Mouse (Mus musculus) layer of hippocampus, adult 2 months (tissue): ENCODE results near the gene Fli1. TPM values are rescaled to one million over a fixed set of nuclear protein-coding genes. Genes with fewer than 3 reads are reported as not detected.

Experiments used
- DNase-seq, 2 experiments: peaks; one replicate each; pipeline ENCODE4 v3.0.0; 2022; ENCODE audit warnings: low spot score in 2 of 2
- H3K27ac ChIP-seq: fragments of 200-600 bp; 2 replicates; pipeline ENCODE4 v1.8.1; 2022
- H3K4me3 ChIP-seq: fragments of 200-600 bp; 2 replicates; pipeline ENCODE4 v1.8.1; 2022; ENCODE audit warnings: mild to moderate bottlenecking
- CTCF ChIP-seq: fragments of 200-600 bp; conservative IDR thresholded peaks from 2 replicates; pipeline ENCODE4 v1.8.1; 2022; ENCODE audit warnings: antibody characterized with exemption, mild to moderate bottlenecking, moderate library complexity
- long read RNA-seq, 2 experiments: library from polyadenylated mRNA; stranded (forward); transcript quantifications; one replicate each; pipeline ENCODE4 v2.0.0; 2021; ENCODE audit warnings: borderline mapping rate in 2 of 2
- total RNA-seq, 2 experiments: library from RNA; stranded (reverse); gene quantifications; 2 replicates each; pipeline ENCODE4 v1.2.3; 2021

Gene Fli1
- total RNA-seq: 1 to 10 TPM; 4.0 to 4.3 TPM
- long read RNA-seq, experiment 1, partial matches to known transcripts: 2 of 4 reads
- long read RNA-seq, experiment 1, other reads (novel, unspliced or antisense): 0 of 4 reads
- long read RNA-seq, experiment 2, partial matches to known transcripts: 0 of 3 reads
- long read RNA-seq, experiment 2, other reads (novel, unspliced or antisense): 0 of 3 reads

GRCm38 (mm10) chr9:32542212-32543039 is at the start of gene Fli1:
Fli1 (minus strand) TSS chr9:32542861.
- no peak for TF ChIP-seq CTCF
- no peak for DNase-seq
- peak within 1 kb of the TSS; percentile 68 for H3K27ac ChIP-seq

GRCm38 (mm10) chr9:32591732-32592582 is 49.3 kb upstream of the Fli1 start:
- H3K27ac ChIP-seq: peak overlapping the region; percentile 59

More at GRCm38 (mm10) chr9:32542212-32543039, at the start of gene Fli1:
- H3K4me3 ChIP-seq: peak within 1 kb of the TSS; percentile 58

GRCm38 (mm10) chr9:32590571-32590970 is 47.9 kb upstream of the Fli1 start:
- no peak for DNase-seq
- no peak overlapping the region for H3K27ac ChIP-seq
- no peak overlapping the region for H3K4me3 ChIP-seq
- no peak for TF ChIP-seq CTCF

More at GRCm38 (mm10) chr9:32591732-32592582, 49.3 kb upstream of the Fli1 start:
- DNase-seq: peak; percentile 60 to 71
- H3K4me3 ChIP-seq: peak overlapping the region; percentile 8; the same call in 1 of the 2 replicates
- peak; percentile 95 for TF ChIP-seq CTCF

GRCm38 (mm10) chr9:32589900-32590299 is 47.2 kb upstream of the Fli1 start:
- H3K27ac ChIP-seq: no peak overlapping the region
- peak; percentile 74 to 86 for DNase-seq
- TF ChIP-seq CTCF: peak; percentile 94
- no peak overlapping the region for H3K4me3 ChIP-seq

- no peak overlapping the region for H3K27ac ChIP-seq
- peak in 1 of 2 experiments; percentile 14 for DNase-seq
- TF ChIP-seq CTCF: peak; percentile 73
- H3K4me3 ChIP-seq: no peak overlapping the region
These were observed 42.7 kb upstream of the Fli1 start for GRCm38 (mm10) chr9:32585357-32585756.

GRCm38 (mm10) chr9:32583905-32584304 is 41.2 kb upstream of the Fli1 start:
- no peak for TF ChIP-seq CTCF
- no peak for DNase-seq
- no peak overlapping the region for H3K27ac ChIP-seq
- no peak overlapping the region for H3K4me3 ChIP-seq

GRCm38 (mm10) chr9:32581851-32582573 is 39.4 kb upstream of the Fli1 start:
- no peak overlapping the region for H3K4me3 ChIP-seq
- no peak overlapping the region for H3K27ac ChIP-seq
- 0 out of 2 replicates have a peak, but pooled peaks have one; percentile 5 for TF ChIP-seq CTCF
- no peak for DNase-seq

GRCm38 (mm10) chr9:32578411-32578810 is 35.8 kb upstream of the Fli1 start:
- TF ChIP-seq CTCF: no peak
- DNase-seq: no peak
- Histone ChIP-seq H3K27ac (no peak overlapping the region), H3K4me3 (no peak overlapping the region)

GRCm38 (mm10) chr9:32573638-32574037 is 31.0 kb upstream of the Fli1 start:
- TF ChIP-seq CTCF: no peak
- no peak overlapping the region for H3K27ac ChIP-seq
- DNase-seq: no peak
- H3K4me3 ChIP-seq: no peak overlapping the region

- H3K27ac ChIP-seq: no peak overlapping the region
- DNase-seq: no peak
These were observed 29.0 kb upstream of the Fli1 start for GRCm38 (mm10) chr9:32571676-32572075.

GRCm38 (mm10) chr9:32570547-32570946 is 27.9 kb upstream of the Fli1 start:
- no peak for TF ChIP-seq CTCF
- DNase-seq: no peak
- H3K27ac ChIP-seq: no peak overlapping the region
- H3K4me3 ChIP-seq: no peak overlapping the region

More at GRCm38 (mm10) chr9:32571676-32572075, 29.0 kb upstream of the Fli1 start:
- TF ChIP-seq CTCF: no peak
- no peak overlapping the region for H3K4me3 ChIP-seq

GRCm38 (mm10) chr9:32569261-32569660 is 26.6 kb upstream of the Fli1 start:
- DNase-seq: no peak
- TF ChIP-seq CTCF: no peak
- no peak overlapping the region for H3K4me3 ChIP-seq
- H3K27ac ChIP-seq: no peak overlapping the region

- Histone ChIP-seq H3K27ac (no peak overlapping the region), H3K4me3 (no peak overlapping the region)
- DNase-seq: no peak
- TF ChIP-seq CTCF: no peak
These were observed 24.9 kb upstream of the Fli1 start for GRCm38 (mm10) chr9:32567603-32568002.
